Mouse (Mus musculus) gastrocnemius, postnatal 25 days (tissue): ENCODE results near the gene Gm5965. TPM values are rescaled to one million over a fixed set of nuclear protein-coding genes. Genes with fewer than 3 reads are reported as not detected.
"Not testable (repeated sequence)": the region's sequence is repeated elsewhere in the genome, so short reads cannot be mapped to it uniquely, and the experiment has no call there.

Experiments used
- DNase-seq: peaks from one replicate; pipeline ENCODE4 v3.0.0; 2022
- long read RNA-seq, 2 experiments: library from polyadenylated mRNA; stranded (forward); transcript quantifications; one replicate each; pipeline ENCODE4 v2.0.0; 2021
- total RNA-seq, 2 experiments: library from RNA; stranded (reverse); gene quantifications; 1 replicate in 1 of 2; 2 replicates in 1 of 2; pipeline ENCODE4 v1.2.3; 2021

Gm5965 gene
- not detected for total RNA-seq
- long read RNA-seq, experiment 1: 0 reads
- long read RNA-seq, experiment 2: 0 reads

- DNase-seq: no peak
These were observed at the start of gene Gm5965 for GRCm38 (mm10) chr16:88777596-88777995. Gene Gm5965 (plus strand): TSS chr16:88777896.

- peak; percentile 43 for DNase-seq
These were observed 48.9 kb upstream of the Gm5965 start, which contains the start of gene Krtap13-1 for GRCm38 (mm10) chr16:88728812-88729275. Gene Krtap13-1 (plus strand): TSS chr16:88728862.

DNA sequence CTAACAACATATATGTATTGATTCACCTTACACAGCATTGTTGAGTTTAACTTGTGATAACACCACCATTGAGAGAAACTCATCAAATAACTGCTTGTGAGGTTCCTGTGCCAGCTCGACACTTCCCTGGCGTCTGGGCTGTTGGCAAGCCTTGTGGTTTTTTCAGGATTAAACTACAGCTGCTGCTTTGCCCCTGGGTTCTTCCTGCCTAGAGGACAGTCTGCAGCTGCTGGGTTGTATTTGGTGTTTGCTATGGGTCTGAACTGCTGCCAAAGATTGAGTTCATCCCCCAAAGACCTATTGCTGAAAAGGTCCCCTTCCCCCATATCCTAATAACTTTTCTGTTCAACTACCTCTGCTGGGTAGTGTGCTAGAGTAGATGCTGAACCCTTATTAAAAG, 42.3 kb upstream of the Gm5965 start:
- no peak for DNase-seq

- no peak for DNase-seq
These were observed 32.9 kb upstream of the Gm5965 start for GRCm38 (mm10) chr16:88744750-88745340.

DNA sequence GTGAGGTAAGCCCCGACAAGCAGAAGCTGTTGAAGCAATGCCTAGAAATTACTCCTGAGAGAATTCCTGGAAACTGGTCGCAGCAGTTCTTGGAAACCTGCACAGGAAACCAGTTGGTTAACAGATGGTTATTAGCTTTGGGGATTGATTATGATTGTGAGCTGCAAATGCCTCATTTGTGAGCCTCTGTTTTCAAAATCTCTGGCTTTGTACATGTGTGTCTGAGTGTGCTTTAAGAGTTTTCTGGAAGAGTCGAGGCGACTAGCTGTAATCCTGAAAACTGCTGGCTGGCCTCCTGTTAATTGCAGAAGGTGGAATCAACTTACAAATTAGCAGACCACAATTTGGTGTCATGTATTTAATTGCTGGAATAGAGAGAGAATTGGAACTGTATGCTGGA, 29.8 kb upstream of the Gm5965 start:
- no peak for DNase-seq

- not testable (repeated sequence) for DNase-seq
These were observed 26.2 kb upstream of the Gm5965 start, which contains the start of gene Krtap13 for GRCm38 (mm10) chr16:88751535-88751934. Gene Krtap13 (minus strand): TSS chr16:88751635.

DNA sequence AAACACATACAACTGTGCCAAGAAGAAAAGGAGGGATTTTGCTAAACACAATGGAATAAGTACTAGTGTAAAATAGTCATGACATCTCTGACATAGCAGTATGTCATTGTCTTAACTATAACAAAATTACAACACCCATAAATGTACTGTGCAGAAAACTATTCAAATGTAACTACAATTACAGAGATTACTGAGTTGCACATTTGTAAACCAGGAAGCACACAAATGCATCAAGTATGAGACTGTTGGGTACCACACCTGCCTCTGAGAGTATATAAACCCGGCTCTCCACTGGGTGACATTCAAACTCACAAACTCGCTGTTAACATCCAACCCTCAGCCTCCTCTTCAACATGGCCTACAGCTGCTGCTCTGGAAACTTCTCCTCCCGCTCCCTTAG, 19.1 kb upstream of the Gm5965 start, which contains the start of gene 2310034C09Rik:
Gene 2310034C09Rik (plus strand): TSS at position 301 of the 400 bp plus-strand sequence.
- not testable (repeated sequence) for DNase-seq

GRCm38 (mm10) chr16:88774106-88774505, 3.6 kb upstream of the Gm5965 start, which contains the start of gene 2310057N15Rik:
Gene 2310057N15Rik (minus strand): TSS chr16:88774206.
- DNase-seq: no peak

- DNase-seq: no peak
These were observed 9.1 kb downstream of the Gm5965 start for GRCm38 (mm10) chr16:88786786-88787185.

GRCm38 (mm10) chr16:88811827-88812226, 34.1 kb downstream of the Gm5965 start, which contains the start of gene Gm20741:
Gene Gm20741 (minus strand): TSS chr16:88812220.
- no peak for DNase-seq

DNA sequence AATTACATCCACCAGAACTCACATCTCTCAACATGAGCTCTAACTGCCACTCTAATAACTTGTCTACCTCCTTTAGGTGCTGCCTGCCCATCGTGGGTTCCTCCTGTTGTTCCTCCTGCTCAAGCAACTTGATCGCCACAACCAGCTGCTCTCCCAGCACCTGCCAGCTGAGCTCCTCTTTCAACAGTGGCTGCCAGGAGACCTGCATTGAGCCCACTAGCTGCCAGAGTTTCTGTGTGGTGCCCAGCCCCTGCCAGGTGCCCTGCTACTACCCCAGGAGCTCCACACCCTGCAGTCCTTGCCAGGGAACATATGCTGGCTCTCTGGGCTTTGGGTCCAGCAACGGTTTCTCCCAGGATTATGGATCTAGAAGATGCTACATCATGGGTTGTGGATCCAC, 42.4 kb downstream of the Gm5965 start, which contains the start of gene Krtap15:
Gene Krtap15 (plus strand): TSS at position 150 of the 400 bp plus-strand sequence.
- peak; percentile 69 for DNase-seq

DNA sequence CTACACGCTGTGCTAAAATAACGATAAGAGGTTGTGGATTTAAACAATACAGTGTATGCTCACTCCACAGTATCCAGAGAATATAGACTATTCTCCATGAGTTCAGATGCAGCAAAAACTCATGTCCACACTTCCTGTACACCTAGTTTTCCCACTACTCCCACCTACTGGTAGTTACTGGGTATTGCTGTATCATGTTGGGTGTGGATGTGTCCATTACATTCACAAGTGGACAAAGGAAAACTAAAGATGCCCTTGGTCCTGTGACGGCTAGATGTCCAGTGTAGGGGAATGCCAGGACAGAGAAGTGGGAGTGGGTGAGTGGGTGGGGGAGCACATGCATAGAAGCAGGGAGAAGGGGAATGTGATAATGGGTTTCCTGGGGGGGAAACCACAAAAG, 46.0 kb downstream of the Gm5965 start:
- DNase-seq: no peak

- no peak for DNase-seq
These were observed 48.5 kb downstream of the Gm5965 start, which contains the start of gene Krtap14 for GRCm38 (mm10) chr16:88826095-88826652. Gene Krtap14 (minus strand): TSS chr16:88826145.

DNA sequence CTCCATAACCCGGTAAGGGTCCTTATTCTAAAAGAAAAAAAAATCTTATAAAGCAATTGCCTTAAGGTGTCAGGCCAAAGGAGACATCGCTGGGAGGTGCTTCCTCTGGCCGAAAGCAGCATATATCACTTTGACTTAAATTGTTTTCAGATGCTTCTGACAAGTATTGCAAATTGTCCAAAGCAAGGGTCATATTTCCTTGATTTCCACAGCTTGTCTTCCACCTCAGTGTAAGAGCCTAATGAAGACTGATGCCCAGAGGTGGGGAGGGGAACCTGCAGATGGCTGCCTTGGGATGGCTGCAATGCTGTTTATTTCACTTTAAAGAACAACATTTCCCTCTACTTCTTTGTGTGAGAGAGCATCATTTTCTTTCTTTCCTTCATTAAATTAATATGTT, 49.3 kb downstream of the Gm5965 start:
- DNase-seq: no peak

Other genes starting within 250 kb of the Gm5965 start
- gene Cldn8, start 214.7 kb upstream of the Gm5965 start, total RNA-seq: not detected
- not detected for gene Krtap24-1, start 165.6 kb upstream of the Gm5965 start, total RNA-seq
- gene 2310079G19Rik, start 150.2 kb upstream of the Gm5965 start, total RNA-seq: not detected
- not detected for gene Krtap26-1, start 130.1 kb upstream of the Gm5965 start, total RNA-seq
- gene Krtap27-1, start 106.2 kb upstream of the Gm5965 start, total RNA-seq: not detected
- not detected for gene 2310061N02Rik, start 69.9 kb upstream of the Gm5965 start, total RNA-seq
- not detected for gene Krtap13-1, start 49.0 kb upstream of the Gm5965 start, total RNA-seq
- not detected for gene Krtap13, start 26.3 kb upstream of the Gm5965 start, total RNA-seq
- gene 2310034C09Rik, start 19.0 kb upstream of the Gm5965 start, total RNA-seq: not detected
- gene 2310057N15Rik, start 3.7 kb upstream of the Gm5965 start, total RNA-seq: not detected
- not detected for gene Gm20741, start 34.3 kb downstream of the Gm5965 start, total RNA-seq
- not detected for gene Krtap15, start 42.3 kb downstream of the Gm5965 start, total RNA-seq
- gene Krtap14, start 48.2 kb downstream of the Gm5965 start, total RNA-seq: not detected
- not detected for gene Krtap19-1, start 91.5 kb downstream of the Gm5965 start, total RNA-seq
- not detected for gene Krtap19-2, start 96.4 kb downstream of the Gm5965 start, total RNA-seq
- not detected for gene Krtap19-3, start 100.1 kb downstream of the Gm5965 start, total RNA-seq
- gene Krtap19-4, start 107.2 kb downstream of the Gm5965 start, total RNA-seq: not detected
- not detected for gene Krtap19-5, start 118.6 kb downstream of the Gm5965 start, total RNA-seq
- not detected for gene Krtap19-9b, start 154.4 kb downstream of the Gm5965 start, total RNA-seq
- not detected for gene Krtap16-3, start 185.0 kb downstream of the Gm5965 start, total RNA-seq
- gene Krtap22-2, start 232.9 kb downstream of the Gm5965 start, total RNA-seq: not detected
- not detected for gene Gm10229, start 237.4 kb downstream of the Gm5965 start, total RNA-seq